Mouse (Mus musculus): ENCODE data around the gene Plscr4. TPM values are rescaled to one million over a fixed set of nuclear protein-coding genes. Genes with fewer than 3 reads are reported as not detected.

Gene Plscr4
- not detected for total RNA-seq (2023)

GRCm38 (mm10) chr9:92457261-92458058, at the start of gene Plscr4:
Plscr4 (plus strand) TSS chr9:92457373.

Other genes with a start within 250 kb of the Plscr4 start
- 1 to 10 TPM; 2.3 to 2.7 TPM for gene Plscr1, start 207.6 kb upstream of the Plscr4 start, total RNA-seq (2023)
- gene Plscr2, start 181.8 kb upstream of the Plscr4 start, total RNA-seq (2023) = under 1 TPM in 1 of 2 experiments, not detected in 1; 0.86 TPM
- not detected for gene 1700057G04Rik, start 148.0 kb upstream of the Plscr4 start, total RNA-seq (2023)
- 1 to 10 TPM in 1 of 2 experiments, under 1 TPM in 1; 0.56 to 2.1 TPM for gene Plod2, start 84.8 kb downstream of the Plscr4 start, total RNA-seq (2023)

Measured in T-cell, adult 66 days (primary cell).